Mouse (Mus musculus) skeletal muscle tissue, adult 2 months (tissue): ENCODE results near the gene Noa1.

ENCODE experiments used
- DNase-seq: peaks from one replicate; pipeline ENCODE4 v3.0.0-alpha.2; 2012; ENCODE audit warnings: low read depth, low spot score

The Noa1 gene

DNA sequence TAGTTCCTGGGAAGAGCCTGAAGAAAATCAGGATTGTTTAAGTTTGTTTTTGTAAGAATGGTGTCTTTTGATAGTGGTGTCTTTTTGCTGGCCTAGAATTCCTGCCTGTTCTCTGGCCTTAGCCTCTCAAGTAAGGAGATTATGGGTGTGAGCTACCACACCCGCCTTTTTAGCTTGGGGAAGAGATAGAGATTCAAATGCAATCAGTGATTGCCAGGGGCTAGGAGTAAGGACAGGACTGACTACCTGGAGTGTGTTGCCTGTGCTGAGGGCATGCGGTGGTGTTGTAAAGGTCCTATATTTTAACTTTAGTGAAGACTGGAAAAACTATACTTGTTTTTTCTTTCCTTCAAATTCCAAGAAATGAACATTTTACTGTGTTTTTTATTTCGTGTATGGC is 55.5 kb downstream of the Noa1 start:
- DNase-seq, result no peak

DNA sequence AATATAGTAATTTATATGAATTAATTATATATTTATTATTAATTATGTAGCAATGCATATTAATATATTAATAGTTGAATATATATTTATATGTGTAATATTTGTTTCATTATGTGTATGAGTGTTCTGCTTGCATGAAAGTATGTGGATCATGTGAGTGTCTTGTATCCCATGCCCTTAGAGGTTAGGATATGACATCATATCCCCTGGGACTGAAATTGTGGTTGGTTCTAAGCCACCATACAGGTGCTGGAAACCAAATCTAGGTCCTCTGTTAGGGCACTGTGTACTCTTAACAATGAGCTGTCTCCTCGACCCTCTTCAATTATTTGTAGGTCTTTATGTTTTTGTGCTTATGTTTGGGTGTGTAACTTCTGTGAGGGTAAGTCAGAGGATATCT is 56.7 kb downstream of the Noa1 start:
- no peak for DNase-seq

DNA sequence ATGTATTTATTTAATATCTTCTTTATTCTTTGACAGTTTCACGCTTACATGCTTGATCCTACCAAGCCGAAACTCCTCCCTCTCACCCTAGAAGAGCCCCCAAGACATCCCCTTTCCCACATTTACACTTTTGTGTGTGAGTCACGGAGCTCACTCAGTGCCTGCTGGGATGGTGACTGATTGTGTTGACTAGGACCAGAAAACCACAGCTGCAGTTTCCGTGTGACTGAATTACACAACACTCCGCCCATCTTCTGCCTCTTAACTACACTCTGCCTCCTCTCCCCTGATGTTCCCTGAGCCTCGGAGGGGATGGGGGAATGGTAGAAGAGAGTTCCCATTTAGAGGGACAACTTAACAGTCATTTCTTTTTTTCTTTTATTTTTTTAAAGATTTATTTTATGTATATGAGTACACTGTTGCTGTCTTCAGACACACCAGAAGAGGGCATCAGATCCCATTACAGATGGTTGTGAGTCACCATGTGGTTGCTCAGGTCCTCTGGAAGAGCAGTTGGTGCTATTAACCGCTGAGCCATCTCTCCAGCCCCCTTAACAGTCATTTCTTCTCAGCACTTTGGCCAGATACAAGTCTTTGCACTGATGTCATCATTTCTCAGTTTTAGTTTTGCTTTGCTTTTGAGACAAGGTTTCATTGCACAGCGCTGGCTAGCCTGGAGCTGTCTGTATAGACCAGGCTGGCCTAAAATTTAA is 57.6 kb downstream of the Noa1 start:
- no peak for DNase-seq

DNA sequence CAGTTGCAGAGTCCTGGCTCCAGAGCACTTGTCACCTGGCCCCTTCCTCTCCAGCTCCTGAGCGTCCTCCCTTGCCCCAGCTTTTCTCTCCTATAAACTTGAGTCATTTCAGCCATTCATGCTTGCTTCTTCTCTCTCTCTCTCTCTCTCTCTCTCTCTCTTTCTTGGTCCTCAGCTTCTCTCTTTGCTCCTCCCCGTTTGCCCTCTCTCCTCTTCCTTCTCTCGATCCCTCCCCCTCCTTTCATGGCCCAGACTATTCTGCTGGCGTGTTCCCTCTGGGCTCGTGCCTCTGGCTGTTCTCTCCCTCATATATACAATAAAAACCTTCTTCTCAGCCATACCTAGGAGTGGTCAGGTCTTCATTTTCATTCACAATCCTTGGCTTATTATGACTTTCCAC is 58.2 kb downstream of the Noa1 start:
- no peak for DNase-seq

DNA sequence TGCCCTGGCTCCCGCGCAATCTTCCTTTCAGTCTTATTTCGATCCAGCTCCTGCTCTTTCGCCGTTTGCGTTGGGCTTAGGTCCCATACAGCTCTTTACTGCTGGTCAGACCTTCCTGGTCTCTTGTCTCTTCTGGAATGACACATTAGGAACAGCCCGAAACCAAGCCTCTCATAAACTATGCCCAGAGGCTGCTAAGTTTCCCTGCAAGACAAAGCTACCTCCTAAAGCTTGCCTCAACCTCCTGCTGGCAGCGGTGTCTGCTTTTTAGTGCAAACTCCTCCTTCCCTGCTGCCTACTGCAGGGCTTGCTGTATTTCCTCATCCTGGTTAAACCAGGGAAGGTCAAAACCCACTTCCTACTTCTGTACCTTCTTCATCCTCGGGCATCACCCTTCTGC is 59.8 kb downstream of the Noa1 start:
- DNase-seq, result no peak

DNA sequence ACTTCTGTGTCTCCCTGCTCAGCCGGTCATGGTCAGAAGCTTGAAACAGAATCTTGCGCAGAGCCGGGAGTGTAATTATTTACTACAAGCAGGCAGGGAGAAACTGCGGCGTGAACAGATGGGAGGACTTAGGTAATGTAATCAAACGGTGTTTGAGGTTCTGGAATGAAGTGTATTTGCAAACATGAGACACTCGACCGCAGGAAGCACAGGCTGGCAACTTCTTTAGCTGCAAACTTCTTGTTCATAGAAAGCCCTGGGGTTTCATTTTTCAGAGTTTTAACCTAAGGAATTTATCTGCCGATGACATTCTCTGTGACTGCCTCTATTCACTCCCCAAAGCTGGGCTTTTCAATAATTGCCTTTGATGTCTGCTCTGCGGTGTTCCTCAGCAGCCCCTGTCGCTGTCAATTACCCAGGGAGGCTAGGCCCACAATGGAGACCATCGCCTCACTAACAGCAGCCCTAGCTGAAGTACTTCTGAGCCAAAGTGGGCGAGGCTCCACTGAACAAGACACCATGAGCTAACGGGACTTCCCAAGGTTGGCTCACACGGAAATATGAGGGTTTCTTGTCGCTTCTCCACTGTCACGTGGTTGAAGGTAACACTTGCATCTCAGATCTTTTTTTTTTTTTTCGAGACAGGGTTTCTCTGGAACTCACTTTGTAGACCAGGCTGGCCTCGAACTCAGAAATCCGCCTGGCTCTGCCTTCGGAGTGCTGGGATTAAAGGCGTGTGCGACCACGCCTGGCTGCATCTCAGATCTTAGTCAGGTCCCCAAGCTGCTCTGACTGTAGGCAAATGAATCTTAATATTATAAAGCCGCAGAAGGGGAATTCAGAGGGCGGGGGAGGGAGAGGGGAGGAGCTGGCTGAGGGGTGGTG is 63.9 kb downstream of the Noa1 start:
- no peak for DNase-seq

DNA sequence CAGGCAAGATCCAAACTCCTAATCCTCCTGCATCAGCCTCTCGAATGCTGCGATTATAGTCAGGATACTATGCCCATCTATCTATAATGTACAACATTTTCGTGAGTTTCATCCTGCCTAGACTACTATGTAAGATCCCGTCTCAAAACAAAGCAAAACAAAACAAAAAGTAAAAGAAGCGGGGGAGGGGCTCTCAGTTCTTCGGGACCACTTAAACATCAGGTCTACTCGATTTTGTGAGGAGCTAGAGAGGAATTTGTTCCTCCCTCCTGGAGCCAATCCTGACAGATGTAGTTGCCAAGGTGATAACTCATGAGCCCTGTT is 64.5 kb downstream of the Noa1 start:
- no peak for DNase-seq

DNA sequence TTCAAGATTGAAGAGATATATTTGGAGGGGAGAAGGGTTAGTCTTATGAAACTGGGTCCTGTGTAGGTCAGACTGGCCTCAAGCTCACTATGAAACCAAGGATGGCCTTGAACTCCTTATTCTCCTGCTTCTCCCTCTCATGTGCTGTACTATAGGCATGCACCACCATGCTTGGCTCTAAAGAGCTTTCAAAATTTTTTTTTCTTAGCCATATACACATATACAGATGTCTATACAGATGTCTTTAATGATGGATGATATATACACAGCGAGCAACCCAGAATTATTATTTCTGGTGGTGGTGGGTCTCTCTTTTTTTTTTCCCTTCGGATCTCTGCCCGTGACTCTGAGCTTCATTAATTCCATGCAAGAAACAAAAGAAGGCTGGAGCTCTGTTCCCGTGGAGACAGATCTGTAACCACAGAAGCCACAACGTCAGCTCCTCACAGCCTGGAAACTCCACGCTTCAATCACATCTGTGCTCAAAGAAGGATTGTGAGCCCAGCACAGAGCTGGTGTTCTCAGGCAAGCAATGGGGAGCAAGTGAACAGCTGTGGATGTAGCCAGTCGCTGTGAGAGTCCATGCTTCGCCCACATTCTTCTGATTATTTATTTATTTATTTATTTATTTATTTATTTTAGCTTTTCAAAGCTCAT is 65.4 kb downstream of the Noa1 start:
- no peak for DNase-seq
